Mouse (Mus musculus) macrophage (primary cell): ENCODE measurements around the gene Cacna1c. TPM values are rescaled to one million over a fixed set of nuclear protein-coding genes. Genes with fewer than 3 reads are reported as not detected.

ENCODE experiments used
- H3K27ac ChIP-seq: fragments of 350-480 bp; formaldehyde crosslinking; 2 replicates; pipeline ENCODE4 v1.9.0; 2021
- H3K36me3 ChIP-seq: fragments of 350-480 bp; formaldehyde crosslinking; 2 replicates; pipeline ENCODE4 v1.9.0; 2021; ENCODE audit errors: inconsistent target
- H3K4me3 ChIP-seq: fragments of 350-480 bp; formaldehyde crosslinking; 2 replicates; pipeline ENCODE4 v1.9.0; 2021; ENCODE audit errors: inconsistent target
- H3K79me2 ChIP-seq: fragments of 350-480 bp; formaldehyde crosslinking; 2 replicates; pipeline ENCODE4 v1.9.0; 2021; ENCODE audit errors: inconsistent target
- WGBS: methylation state at CpG from one replicate; pipeline ENCODE4 v1.1.7; 2026; ENCODE audit warnings: inconsistent platforms; ENCODE audit not compliant: missing documents; 5-methylcytosine and 5-hydroxymethylcytosine counted together
- polyA plus RNA-seq: library from polyadenylated mRNA; stranded (reverse); fragments of 250-400 nt; gene quantifications from 3 replicates; pipeline ENCODE4 v1.2.4, GENCODE M21; 2018; ENCODE audit warnings: inconsistent platforms

Gene Cacna1c
- polyA plus RNA-seq, 1 experiment from 2014 or later, result not detected

- Histone ChIP-seq H3K36me3 (no peaks in the 10 kb centered on the region), H3K4me3 (no peak overlapping the region), H3K27ac (no peak overlapping the region), H3K79me2 (no peaks in the 10 kb centered on the region)
- WGBS, result 2% methylated on average over 68 of the region's 69 CpGs
Measured at GRCm38 (mm10) chr6:119107140-119107855, 88.9 kb downstream of the Cacna1c start.

- Histone ChIP-seq H3K79me2 (no peaks in the 10 kb centered on the region), H3K36me3 (no peaks in the 10 kb centered on the region), H3K4me3 (no peak overlapping the region), H3K27ac (no peak overlapping the region)
- 6% methylated on average over 7 of the region's 7 CpGs for WGBS
Measured at GRCm38 (mm10) chr6:119106726-119107125, 89.5 kb downstream of the Cacna1c start.

- 25% methylated on average over 11 of the region's 11 CpGs for WGBS
- no peak overlapping the region for H3K4me3 ChIP-seq
Measured at GRCm38 (mm10) chr6:119105651-119106595, 90.3 kb downstream of the Cacna1c start.

GRCm38 (mm10) chr6:119104246-119104645, 92.0 kb downstream of the Cacna1c start:
- no peak overlapping the region for H3K4me3 ChIP-seq
- H3K79me2 ChIP-seq, result no peaks in the 10 kb centered on the region
- 41% methylated on average over 8 of the region's 8 CpGs for WGBS
- no peak overlapping the region for H3K27ac ChIP-seq
- no peaks in the 10 kb centered on the region for H3K36me3 ChIP-seq

More at GRCm38 (mm10) chr6:119105651-119106595, 90.3 kb downstream of the Cacna1c start:
- H3K79me2 ChIP-seq, result no peaks in the 10 kb centered on the region
- H3K36me3 ChIP-seq, result no peaks in the 10 kb centered on the region
- no peak overlapping the region for H3K27ac ChIP-seq

- no peak overlapping the region for H3K4me3 ChIP-seq
- H3K36me3 ChIP-seq, result no peaks in the 10 kb centered on the region
- WGBS, result 93% methylated on average over 9 of the region's 9 CpGs
- H3K27ac ChIP-seq, result no peak overlapping the region
- H3K79me2 ChIP-seq, result no peaks in the 10 kb centered on the region
Measured at GRCm38 (mm10) chr6:119102936-119103335, 93.3 kb downstream of the Cacna1c start.

- H3K27ac ChIP-seq, result no peak overlapping the region
- no peaks in the 10 kb centered on the region for H3K36me3 ChIP-seq
- H3K4me3 ChIP-seq, result no peak overlapping the region
- no peaks in the 10 kb centered on the region for H3K79me2 ChIP-seq
- WGBS, result 100% methylated on average over 1 of the region's 2 CpGs
Measured at GRCm38 (mm10) chr6:119099333-119099732, 96.9 kb downstream of the Cacna1c start.

- Histone ChIP-seq H3K4me3 (no peak overlapping the region), H3K36me3 (no peaks in the 10 kb centered on the region), H3K79me2 (no peaks in the 10 kb centered on the region), H3K27ac (no peak overlapping the region)
- 83% methylated on average over 5 of the region's 7 CpGs for WGBS
Measured at GRCm38 (mm10) chr6:119096481-119096880, 99.7 kb downstream of the Cacna1c start.

GRCm38 (mm10) chr6:119095081-119095480, 101.1 kb downstream of the Cacna1c start:
- WGBS, result 96% methylated on average over 6 of the region's 6 CpGs
- Histone ChIP-seq H3K36me3 (no peaks in the 10 kb centered on the region), H3K27ac (no peak overlapping the region), H3K4me3 (no peak overlapping the region), H3K79me2 (no peaks in the 10 kb centered on the region)

GRCm38 (mm10) chr6:119089173-119089572, 107.0 kb downstream of the Cacna1c start:
- Histone ChIP-seq H3K79me2 (no peaks in the 10 kb centered on the region), H3K4me3 (no peak overlapping the region), H3K27ac (no peak overlapping the region), H3K36me3 (no peaks in the 10 kb centered on the region)
- 84% methylated on average over 7 of the region's 8 CpGs for WGBS

- 39% methylated on average over 8 of the region's 8 CpGs for WGBS
- no peak overlapping the region for H3K27ac ChIP-seq
- no peak overlapping the region for H3K4me3 ChIP-seq
- no peaks in the 10 kb centered on the region for H3K79me2 ChIP-seq
- no peaks in the 10 kb centered on the region for H3K36me3 ChIP-seq
Measured at GRCm38 (mm10) chr6:119088381-119088780, 107.8 kb downstream of the Cacna1c start.

GRCm38 (mm10) chr6:119087919-119088318, 108.3 kb downstream of the Cacna1c start:
- Histone ChIP-seq H3K27ac (no peak overlapping the region), H3K79me2 (no peaks in the 10 kb centered on the region), H3K36me3 (no peaks in the 10 kb centered on the region), H3K4me3 (no peak overlapping the region)
- 89% methylated on average over 8 of the region's 8 CpGs for WGBS

- WGBS, result 67% methylated on average over 3 of the region's 3 CpGs
- Histone ChIP-seq H3K36me3 (no peaks in the 10 kb centered on the region), H3K4me3 (no peak overlapping the region), H3K79me2 (no peaks in the 10 kb centered on the region), H3K27ac (no peak overlapping the region)
Measured at GRCm38 (mm10) chr6:119085789-119086188, 110.4 kb downstream of the Cacna1c start.

GRCm38 (mm10) chr6:119084532-119084931, 111.7 kb downstream of the Cacna1c start:
- Histone ChIP-seq H3K4me3 (no peak overlapping the region), H3K79me2 (no peaks in the 10 kb centered on the region), H3K27ac (no peak overlapping the region), H3K36me3 (no peaks in the 10 kb centered on the region)
- WGBS, result 87% methylated on average over 9 of the region's 9 CpGs

- no peak overlapping the region for H3K4me3 ChIP-seq
- 72% methylated on average over 7 of the region's 7 CpGs for WGBS
- H3K36me3 ChIP-seq, result no peaks in the 10 kb centered on the region
- no peaks in the 10 kb centered on the region for H3K79me2 ChIP-seq
- H3K27ac ChIP-seq, result no peak overlapping the region
Measured at GRCm38 (mm10) chr6:119083559-119083958, 112.7 kb downstream of the Cacna1c start.

- Histone ChIP-seq H3K36me3 (no peaks in the 10 kb centered on the region), H3K4me3 (no peak overlapping the region), H3K79me2 (no peaks in the 10 kb centered on the region), H3K27ac (no peak overlapping the region)
- 87% methylated on average over 8 of the region's 8 CpGs for WGBS
Measured at GRCm38 (mm10) chr6:119082662-119083061, 113.6 kb downstream of the Cacna1c start.
